Mouse (Mus musculus) gastrocnemius, postnatal 36 days (tissue): ENCODE data around the gene Kcnj10. TPM values are rescaled to one million over a fixed set of nuclear protein-coding genes. Genes with fewer than 3 reads are reported as not detected.

Experiments
- DNase-seq, 2 experiments: peaks; one replicate each; pipeline ENCODE4 v3.0.0; 2022
- intact Hi-C: fragments of 180-260 bp; cut with DNase I; formaldehyde crosslinking; loops from one replicate; pipeline ENCODE4 v1.15.1; 2025
- long read RNA-seq, 2 experiments: library from polyadenylated mRNA; stranded (forward); transcript quantifications; one replicate each; pipeline ENCODE4 v2.0.0; 2021
- total RNA-seq, 2 experiments: library from RNA; stranded (reverse); gene quantifications; 2 replicates each; pipeline ENCODE4 v1.2.3; 2021

Kcnj10 gene
- not detected for total RNA-seq
- long read RNA-seq, experiment 1: 0 reads
- long read RNA-seq, experiment 2: 0 reads

GRCm38 (mm10) chr1:172340729-172341321 lies at the start of gene Kcnj10:
Kcnj10 (plus strand) TSS chr1:172341210.
- intact Hi-C loops: no loop called here
- peak; percentile 28 to 46 for DNase-seq

GRCm38 (mm10) chr1:172292880-172293279 lies 48.1 kb upstream of the Kcnj10 start:
- intact Hi-C loops: no loop called here
- no peak for DNase-seq

GRCm38 (mm10) chr1:172293449-172293848 lies 47.6 kb upstream of the Kcnj10 start:
- intact Hi-C loops: no loop called here
- DNase-seq: no peak

- no peak for DNase-seq
- intact Hi-C loops: no loop called here
Measured at GRCm38 (mm10) chr1:172295751-172296197, 45.2 kb upstream of the Kcnj10 start.

GRCm38 (mm10) chr1:172296816-172297510 lies 44.0 kb upstream of the Kcnj10 start:
- intact Hi-C loops: no loop called here
- peak; percentile 56 to 67 for DNase-seq

GRCm38 (mm10) chr1:172297611-172298537 lies 43.1 kb upstream of the Kcnj10 start, which contains the start of gene Atp1a2:
Atp1a2 (minus strand) TSS chr1:172298064.
- peak; percentile 72 to 73 for DNase-seq
- intact Hi-C loops: no loop called here

GRCm38 (mm10) chr1:172299528-172299927 lies 41.5 kb upstream of the Kcnj10 start:
- DNase-seq: no peak
- intact Hi-C loops: no loop called here

- DNase-seq: peak in 1 of 2 experiments; percentile 58
Measured at GRCm38 (mm10) chr1:172300247-172300646, 40.8 kb upstream of the Kcnj10 start.

GRCm38 (mm10) chr1:172301180-172301579 lies 39.8 kb upstream of the Kcnj10 start:
- DNase-seq: no peak
- intact Hi-C loops: no loop called here

More at GRCm38 (mm10) chr1:172300247-172300646, 40.8 kb upstream of the Kcnj10 start:
- intact Hi-C loops: no loop called here

GRCm38 (mm10) chr1:172302311-172302710 lies 38.7 kb upstream of the Kcnj10 start:
- intact Hi-C loops: no loop called here
- DNase-seq: no peak

GRCm38 (mm10) chr1:172302851-172303250 lies 38.2 kb upstream of the Kcnj10 start:
- intact Hi-C loops: no loop called here
- no peak for DNase-seq

GRCm38 (mm10) chr1:172304443-172304842 lies 36.6 kb upstream of the Kcnj10 start:
- intact Hi-C loops: no loop called here
- DNase-seq: no peak

- no peak for DNase-seq
- intact Hi-C loops: loop anchor here (5.0 kb wide), 2 partner anchors 33 to 58 kb away; no protein-coding TSS in a partner anchor
Measured at GRCm38 (mm10) chr1:172305153-172305552, 35.9 kb upstream of the Kcnj10 start.

- intact Hi-C loops: loop anchor here (5.0 kb wide), 2 partner anchors 33 to 58 kb away; no protein-coding TSS in a partner anchor
- no peak for DNase-seq
Measured at GRCm38 (mm10) chr1:172305635-172306034, 35.4 kb upstream of the Kcnj10 start.

GRCm38 (mm10) chr1:172306196-172306595 lies 34.8 kb upstream of the Kcnj10 start:
- intact Hi-C loops: loop anchor here (5.0 kb wide), 2 partner anchors 34 to 59 kb away; no protein-coding TSS in a partner anchor

GRCm38 (mm10) chr1:172306885-172307284 lies 34.1 kb upstream of the Kcnj10 start:
- no peak for DNase-seq
- intact Hi-C loops: loop anchor here (5.0 kb wide), 2 partner anchors 35 to 60 kb away; no protein-coding TSS in a partner anchor

More at GRCm38 (mm10) chr1:172306196-172306595, 34.8 kb upstream of the Kcnj10 start:
- DNase-seq: no peak

- DNase-seq: no peak
- intact Hi-C loops: loop anchor here (5.0 kb wide), 2 partner anchors 36 to 61 kb away; no protein-coding TSS in a partner anchor
Measured at GRCm38 (mm10) chr1:172307936-172308335, 33.1 kb upstream of the Kcnj10 start.

GRCm38 (mm10) chr1:172308409-172308808 lies 32.6 kb upstream of the Kcnj10 start:
- intact Hi-C loops: loop anchor here (5.0 kb wide), 2 partner anchors 36 to 61 kb away; no protein-coding TSS in a partner anchor
- no peak for DNase-seq

- intact Hi-C loops: loop anchor here (5.0 kb wide), 3 partner anchors 38 to 163 kb away; partner anchors contain the start of gene Dcaf8
Measured at GRCm38 (mm10) chr1:172309699-172310398, 31.2 kb upstream of the Kcnj10 start.

More at GRCm38 (mm10) chr1:172309699-172310398, 31.2 kb upstream of the Kcnj10 start:
- DNase-seq: peak; percentile 90 to 91
